Mouse (Mus musculus): ENCODE measurements around the gene Saa1. TPM values are rescaled to one million over a fixed set of nuclear protein-coding genes. Genes with fewer than 3 reads are reported as not detected.
A peak's percentile ranks its signal among the peaks of the same experiment; 100 is the strongest.

Gene Saa1
- polyA plus RNA-seq, 1 experiment from 2014 or later: 1.4 TPM

DNA sequence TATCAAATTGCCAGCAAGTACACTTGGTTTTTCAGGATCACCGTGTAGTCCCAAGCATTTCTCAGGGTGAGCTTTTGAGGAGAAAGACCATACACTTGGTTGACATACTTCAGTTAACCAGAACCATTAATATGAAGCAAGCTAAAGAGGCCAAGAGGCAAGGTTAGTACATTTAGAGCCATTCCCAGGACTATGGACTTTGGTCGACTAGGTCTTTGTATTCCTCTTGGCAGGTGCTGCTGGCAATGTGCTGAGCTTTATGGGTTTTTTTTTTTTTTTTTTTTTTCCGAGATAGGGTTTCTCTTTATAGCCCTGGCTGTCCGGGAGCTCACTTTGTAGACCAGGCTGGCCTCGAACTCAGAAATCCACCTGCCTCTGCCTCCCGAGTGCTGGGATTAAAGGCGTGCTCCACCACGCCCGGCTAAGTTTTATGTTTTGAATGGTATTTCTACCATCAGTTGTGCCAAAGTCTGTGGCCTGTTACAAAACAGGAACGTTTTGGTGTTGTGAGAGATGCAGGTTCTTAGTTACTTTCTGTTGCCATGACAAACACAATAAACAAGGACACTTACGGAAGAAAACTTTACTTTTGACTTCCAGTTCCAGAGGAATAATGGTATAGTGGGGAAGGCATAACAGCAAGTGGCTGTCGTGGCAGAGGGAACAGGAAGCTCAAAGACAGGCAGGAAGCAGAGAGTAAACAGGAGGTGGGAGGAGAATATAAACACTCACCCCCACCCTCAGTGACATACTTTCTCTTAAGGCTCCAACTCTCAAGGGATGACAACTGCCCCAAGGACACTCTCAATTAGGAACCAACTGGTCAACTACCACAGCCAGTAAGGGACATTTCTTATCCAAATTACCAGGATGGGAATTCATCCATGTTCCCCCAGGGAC, 4.0 kb downstream of the Saa1 start:
- 86% methylated on average over 12 of the region's 12 CpGs for WGBS
- no peak for DNase-seq (ENCODE audit: low spot score)
- no peaks in the 10 kb centered on the region for H3K27me3 ChIP-seq (ENCODE audit: low read depth, poor library complexity, severe bottlenecking)

DNA sequence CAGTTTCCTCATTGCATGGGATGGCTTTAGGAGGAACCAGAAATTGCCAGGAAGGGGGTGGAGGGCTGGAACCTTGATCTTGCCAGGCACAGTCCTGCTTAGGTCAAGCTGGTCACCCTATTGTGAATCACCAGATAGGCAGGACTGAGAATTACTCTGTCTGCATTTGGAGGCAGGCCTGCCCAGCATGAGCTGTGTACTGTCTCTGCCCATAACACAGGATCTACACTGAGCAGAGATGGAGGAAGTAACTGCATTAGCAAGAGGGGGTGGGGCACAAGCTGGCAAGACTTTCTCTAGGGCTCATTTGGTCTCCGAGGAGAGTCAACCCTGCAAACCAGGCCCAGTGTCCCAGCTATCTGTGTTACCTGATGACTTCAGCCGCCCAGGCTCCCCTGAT, 7.8 kb downstream of the Saa1 start:
- H3K27me3 ChIP-seq (ENCODE audit: low read depth, poor library complexity, severe bottlenecking): no peaks in the 10 kb centered on the region
- H3K36me3 ChIP-seq: no peaks in the 10 kb centered on the region
- 66% methylated on average over 2 of the region's 2 CpGs for WGBS
- no peak overlapping the region for H3K27ac ChIP-seq
- H3K4me1 ChIP-seq: no peaks in the 10 kb centered on the region
- no peak for DNase-seq (ENCODE audit: low spot score)
- no peak overlapping the region for H3K4me3 ChIP-seq
- H3K9me3 ChIP-seq (replicated peaks): no peaks in the 10 kb centered on the region

More for the DNA sequence above, 4.0 kb downstream of the Saa1 start:
- Histone ChIP-seq H3K9me3 (replicated peaks) (no peaks in the 10 kb centered on the region), H3K4me3 (no peak overlapping the region), H3K4me1 (peaks cover 16% of the 10 kb centered on the region; the same call in 1 of the 2 replicates), H3K27ac (no peak overlapping the region), H3K36me3 (no peaks in the 10 kb centered on the region)

DNA sequence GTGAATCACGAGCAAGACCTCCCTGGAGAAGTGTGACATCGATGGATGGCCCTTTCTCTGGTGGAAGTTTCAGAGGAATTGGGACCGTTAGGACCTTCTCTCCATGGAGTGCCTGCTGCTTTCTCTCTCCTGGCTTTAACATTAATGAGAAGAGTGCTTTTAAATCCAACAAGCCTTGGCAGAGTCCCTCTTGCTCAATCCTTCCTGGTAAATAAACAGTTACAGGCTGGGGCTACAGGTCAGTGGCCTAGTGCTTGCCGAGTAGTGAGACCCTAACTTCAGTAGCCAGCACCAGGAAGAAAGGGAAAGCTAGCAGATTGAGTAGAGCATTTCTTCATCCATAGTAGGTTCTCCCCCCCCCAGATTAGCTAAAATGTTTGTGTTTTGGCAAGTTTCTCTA, 10.3 kb downstream of the Saa1 start, which contains the start of gene Saa4:
Gene Saa4 (minus strand): TSS at position 146 of the 400 bp plus-strand sequence.
- Histone ChIP-seq H3K4me3 (no peak within 1 kb of the TSS), H3K27ac (no peak within 1 kb of the TSS), H3K4me1 (no peaks in the 10 kb centered on the region), H3K36me3 (no peaks in the 10 kb centered on the region), H3K27me3 (ENCODE audit: low read depth, poor library complexity, severe bottlenecking) (no peaks in the 10 kb centered on the region), H3K9me3 (replicated peaks) (no peaks in the 10 kb centered on the region)
- 80% methylated on average over 4 of the region's 4 CpGs for WGBS
- DNase-seq (ENCODE audit: low spot score): no peak

DNA sequence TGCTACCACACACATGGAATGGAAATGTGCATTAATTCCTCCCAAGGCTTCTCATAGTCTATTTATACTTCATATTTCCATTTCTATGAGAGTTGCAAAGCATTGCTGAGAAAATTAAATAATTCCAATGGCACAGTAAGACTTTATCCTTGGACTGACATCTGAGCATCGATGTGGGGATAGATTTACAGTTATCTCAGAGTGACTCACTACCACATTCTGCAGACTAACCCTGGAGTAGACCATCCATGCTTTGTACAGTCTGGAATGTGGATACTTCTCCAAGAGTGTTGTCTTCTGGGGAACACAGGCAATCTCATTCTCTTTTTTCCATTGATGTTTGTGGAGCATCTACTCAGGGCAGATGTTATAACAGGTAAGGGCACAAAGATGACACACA, 15.2 kb downstream of the Saa1 start:
- no peaks in the 10 kb centered on the region for H3K9me3 ChIP-seq (replicated peaks)
- no peak for DNase-seq (ENCODE audit: low spot score)
- H3K4me3 ChIP-seq: no peak overlapping the region
- no peaks in the 10 kb centered on the region for H3K36me3 ChIP-seq
- no peaks in the 10 kb centered on the region for H3K4me1 ChIP-seq
- no peak overlapping the region for H3K27ac ChIP-seq
- no peaks in the 10 kb centered on the region for H3K27me3 ChIP-seq (ENCODE audit: low read depth, poor library complexity, severe bottlenecking)
- 88% methylated on average over 1 of the region's 1 CpGs for WGBS

DNA sequence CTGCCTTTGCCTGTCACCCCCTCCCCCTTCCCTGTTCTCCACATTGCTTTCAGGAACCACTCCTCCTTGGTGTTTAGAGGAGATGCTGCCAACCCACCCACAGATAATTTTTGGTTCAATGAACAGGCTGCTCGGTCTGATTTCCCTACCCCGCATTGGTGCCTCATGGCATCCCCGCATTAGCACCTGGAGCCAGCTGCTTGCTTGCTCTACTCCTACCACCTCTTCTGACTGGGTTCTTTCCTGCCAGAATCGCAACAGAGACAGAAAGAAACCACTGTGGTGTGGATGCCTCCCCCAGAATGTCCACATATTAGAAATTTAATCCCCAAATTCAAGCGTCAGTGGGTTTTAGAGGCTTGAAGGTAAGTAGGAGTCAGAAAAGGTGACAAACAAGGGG, 18.4 kb downstream of the Saa1 start:
- 0 out of 2 replicates have a peak, but pooled peaks cover 6% of the 10 kb centered on the region for H3K27me3 ChIP-seq (ENCODE audit: low read depth, poor library complexity, severe bottlenecking)
- WGBS: 90% methylated on average over 5 of the region's 5 CpGs
- DNase-seq (ENCODE audit: low spot score): no peak
- no peaks in the 10 kb centered on the region for H3K4me1 ChIP-seq
- H3K27ac ChIP-seq: no peak overlapping the region
- no peaks in the 10 kb centered on the region for H3K36me3 ChIP-seq
- H3K4me3 ChIP-seq: no peak overlapping the region
- no peaks in the 10 kb centered on the region for H3K9me3 ChIP-seq (replicated peaks)

DNA sequence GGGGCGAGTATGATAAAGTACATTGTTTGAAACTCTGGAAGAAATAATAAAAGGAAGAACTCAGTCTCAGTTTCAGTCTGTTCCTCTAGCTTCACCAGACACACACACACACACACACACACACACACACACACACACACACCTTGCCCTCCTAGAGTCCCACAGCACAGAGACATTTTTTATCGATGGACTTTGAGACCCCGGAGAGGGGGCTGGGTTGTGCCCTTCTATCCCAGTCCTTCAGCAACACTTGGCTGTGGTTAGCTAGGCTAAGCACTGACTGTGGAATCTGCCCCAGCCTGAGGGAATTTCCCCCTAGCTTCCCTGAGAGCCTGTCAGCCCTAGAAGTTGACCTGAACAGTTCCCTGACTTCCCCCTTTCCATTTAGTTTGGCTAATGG, 18.9 kb downstream of the Saa1 start:
- H3K27ac ChIP-seq: no peak overlapping the region
- H3K9me3 ChIP-seq (replicated peaks): no peaks in the 10 kb centered on the region
- H3K27me3 ChIP-seq (ENCODE audit: low read depth, poor library complexity, severe bottlenecking): 0 out of 2 replicates have a peak, but pooled peaks cover 6% of the 10 kb centered on the region
- no peak for DNase-seq (ENCODE audit: low spot score)
- H3K4me3 ChIP-seq: no peak overlapping the region
- 95% methylated on average over 3 of the region's 3 CpGs for WGBS
- no peaks in the 10 kb centered on the region for H3K36me3 ChIP-seq
- H3K4me1 ChIP-seq: no peaks in the 10 kb centered on the region

DNA sequence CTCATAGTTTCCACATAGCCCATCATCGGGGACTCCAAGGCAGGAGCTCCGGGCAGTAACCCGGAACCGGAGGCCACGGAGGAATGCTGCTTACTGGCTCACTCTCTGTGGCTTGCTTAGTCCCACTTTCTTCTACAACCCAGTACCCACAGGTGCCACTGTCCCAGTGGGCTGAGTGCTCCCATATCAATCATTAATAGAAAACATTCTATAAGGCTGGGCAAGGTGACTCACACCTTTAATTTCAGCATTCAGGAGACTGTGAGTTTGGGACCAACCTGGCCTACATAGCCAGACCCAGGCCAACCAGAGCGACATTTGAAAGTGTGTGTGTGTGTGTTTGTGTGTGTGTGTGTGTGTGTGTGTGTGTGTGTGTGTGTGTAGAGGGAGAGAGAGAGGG, 19.4 kb downstream of the Saa1 start:
- DNase-seq (ENCODE audit: low spot score): no peak
- H3K4me3 ChIP-seq: no peak overlapping the region
- H3K9me3 ChIP-seq (replicated peaks): no peaks in the 10 kb centered on the region
- 96% methylated on average over 6 of the region's 6 CpGs for WGBS
- H3K36me3 ChIP-seq: no peaks in the 10 kb centered on the region
- no peaks in the 10 kb centered on the region for H3K4me1 ChIP-seq
- H3K27me3 ChIP-seq (ENCODE audit: low read depth, poor library complexity, severe bottlenecking): 0 out of 2 replicates have a peak, but pooled peaks cover 6% of the 10 kb centered on the region
- H3K27ac ChIP-seq: no peak overlapping the region

DNA sequence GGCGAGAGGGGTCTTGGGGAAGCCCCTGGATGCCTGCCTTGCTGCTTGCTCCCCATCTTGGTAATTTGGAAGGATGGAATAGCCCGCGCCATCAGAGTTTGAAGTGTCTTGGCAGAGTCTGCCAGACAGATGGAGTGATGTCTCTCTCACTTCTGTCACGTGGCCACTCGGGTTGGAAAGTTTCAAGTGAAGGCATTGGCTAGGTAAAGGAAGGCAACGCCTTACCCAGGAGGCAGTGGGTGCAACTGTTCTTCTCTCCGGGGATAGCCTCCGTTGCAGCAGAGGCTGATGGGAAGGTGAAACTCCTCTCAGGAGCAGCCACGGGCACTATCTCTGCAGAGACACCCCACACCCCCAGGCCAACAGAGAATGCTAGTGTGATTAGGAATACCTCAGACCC, 22.3 kb downstream of the Saa1 start:
- H3K4me1 ChIP-seq: no peaks in the 10 kb centered on the region
- 73% methylated on average over 9 of the region's 9 CpGs for whole genome bisulfite sequencing
- H3K4me3 ChIP-seq: no peak overlapping the region
- DNase-seq (ENCODE audit: low spot score): no peak
- H3K27me3 ChIP-seq (ENCODE audit: low read depth, poor library complexity, severe bottlenecking): 0 out of 2 replicates have a peak, but pooled peaks cover 6% of the 10 kb centered on the region
- H3K9me3 ChIP-seq (replicated peaks): no peaks in the 10 kb centered on the region
- H3K27ac ChIP-seq: no peak overlapping the region
- no peaks in the 10 kb centered on the region for H3K36me3 ChIP-seq

DNA sequence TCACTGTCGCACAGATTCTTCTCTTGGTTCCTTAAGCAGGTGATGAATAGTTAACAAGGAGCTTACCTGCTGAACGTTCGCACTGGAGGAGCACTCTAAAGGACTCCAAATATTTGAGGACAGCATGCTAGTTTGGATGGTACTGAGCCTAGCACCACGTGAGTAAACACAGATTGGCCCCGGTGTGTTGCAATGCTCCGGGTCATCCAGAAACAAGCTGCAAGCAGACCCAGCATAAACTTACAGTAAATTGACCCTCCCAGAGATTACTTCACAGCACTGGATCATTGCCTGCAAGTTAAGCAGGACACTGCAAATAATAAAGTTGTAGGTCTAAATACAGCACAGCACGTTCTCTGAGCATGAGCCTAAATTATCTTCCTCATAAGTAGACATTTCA, 23.3 kb downstream of the Saa1 start:
- WGBS: 83% methylated on average over 7 of the region's 7 CpGs
- no peaks in the 10 kb centered on the region for H3K9me3 ChIP-seq (replicated peaks)
- no peak for DNase-seq (ENCODE audit: low spot score)

DNA sequence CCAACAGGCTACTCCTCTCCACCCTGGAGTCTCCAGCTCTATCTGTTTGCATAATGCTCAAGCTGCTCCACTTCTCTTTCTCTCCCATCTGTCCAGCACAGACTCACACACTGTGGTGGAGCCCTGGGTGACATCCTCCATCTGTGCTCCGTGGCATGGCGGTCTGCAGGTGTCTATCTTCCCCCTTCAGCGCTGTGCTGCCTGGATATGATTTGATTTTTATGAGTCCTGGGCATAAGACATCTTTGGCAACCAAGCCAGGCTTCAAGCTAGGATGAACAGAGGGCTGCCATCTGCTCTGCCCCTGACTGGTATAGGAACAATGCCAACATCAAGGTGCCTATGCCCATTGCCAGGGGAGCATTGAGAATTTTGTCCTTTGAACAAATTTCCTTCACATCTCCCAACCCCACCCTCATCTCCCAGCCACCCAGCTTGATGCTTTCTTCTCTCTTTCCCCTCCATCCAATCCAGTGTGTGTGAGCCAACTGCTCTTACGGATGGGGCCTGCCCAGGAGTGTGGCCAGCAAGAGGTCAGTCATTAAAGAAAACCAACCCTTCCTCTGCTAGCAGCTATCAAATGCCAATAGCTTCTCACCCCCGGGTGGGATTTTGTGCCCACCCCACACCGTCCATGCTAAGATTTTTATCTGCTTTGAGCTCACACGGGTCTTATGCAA, 24.0 kb downstream of the Saa1 start:
- WGBS: 87% methylated on average over 7 of the region's 7 CpGs
- Histone ChIP-seq H3K27me3 (ENCODE audit: low read depth, poor library complexity, severe bottlenecking) (0 out of 2 replicates have a peak, but pooled peaks cover 6% of the 10 kb centered on the region), H3K4me1 (peaks cover under 1% of the 10 kb centered on the region; the same call in 1 of the 2 replicates), H3K36me3 (no peaks in the 10 kb centered on the region), H3K4me3 (no peak overlapping the region), H3K9me3 (replicated peaks) (no peaks in the 10 kb centered on the region), H3K27ac (no peak overlapping the region)
- DNase-seq (ENCODE audit: low spot score): no peak

More for the DNA sequence above, 23.3 kb downstream of the Saa1 start:
- no peak overlapping the region for H3K4me3 ChIP-seq
- H3K36me3 ChIP-seq: no peaks in the 10 kb centered on the region
- H3K4me1 ChIP-seq: no peaks in the 10 kb centered on the region
- H3K27ac ChIP-seq: no peak overlapping the region
- H3K27me3 ChIP-seq (ENCODE audit: low read depth, poor library complexity, severe bottlenecking): 0 out of 2 replicates have a peak, but pooled peaks cover 6% of the 10 kb centered on the region

DNA sequence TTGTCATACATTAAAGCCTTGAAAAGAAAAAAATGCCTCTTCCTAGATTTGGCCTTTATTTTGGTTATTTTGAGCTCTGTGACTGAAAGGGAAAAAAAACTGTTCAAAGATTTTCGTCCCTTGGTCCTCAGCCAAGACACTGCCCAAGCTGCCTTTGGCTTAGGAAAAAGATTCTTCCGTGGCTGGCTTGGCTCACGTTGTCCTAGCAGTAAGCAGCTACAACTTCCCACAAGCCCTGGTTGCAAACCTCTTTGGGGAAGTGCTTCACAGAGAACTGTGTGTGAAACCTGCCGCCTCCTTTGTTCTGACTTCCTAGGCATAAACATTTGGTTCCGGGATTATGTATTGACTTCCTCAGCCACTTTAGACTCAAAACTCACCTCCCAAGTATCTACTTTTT, 25.9 kb downstream of the Saa1 start:
- Histone ChIP-seq H3K27ac (no peak overlapping the region), H3K27me3 (ENCODE audit: low read depth, poor library complexity, severe bottlenecking) (0 out of 2 replicates have a peak, but pooled peaks cover 6% of the 10 kb centered on the region), H3K36me3 (no peaks in the 10 kb centered on the region), H3K9me3 (replicated peaks) (no peaks in the 10 kb centered on the region), H3K4me1 (peaks cover 6% of the 10 kb centered on the region), H3K4me3 (no peak overlapping the region)
- DNase-seq (ENCODE audit: low spot score): no peak
- 58% methylated on average over 5 of the region's 5 CpGs for WGBS

DNA sequence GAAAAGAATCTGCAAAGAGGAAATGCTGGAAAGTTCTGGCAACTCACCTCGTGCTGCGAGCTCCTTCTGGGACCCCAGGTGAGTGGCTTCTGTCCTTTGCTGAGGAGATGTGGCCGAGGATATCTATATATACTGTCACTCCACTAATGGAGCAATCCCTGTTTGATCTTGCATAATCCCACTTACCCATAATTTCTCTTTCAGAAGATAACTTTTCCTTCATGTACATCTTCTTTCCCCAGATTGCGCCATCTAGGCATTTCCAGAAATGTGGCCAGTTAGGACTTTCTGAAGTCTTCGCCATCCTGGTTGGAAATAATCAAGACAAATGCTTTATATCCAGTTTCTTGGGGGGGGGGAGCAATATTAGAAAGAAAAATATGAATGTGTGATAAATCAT, 27.2 kb downstream of the Saa1 start, which contains the start of gene Saa3:
Gene Saa3 (minus strand): TSS at position 101 of the 400 bp plus-strand sequence.
- Histone ChIP-seq H3K4me1 (peaks cover 6% of the 10 kb centered on the region), H3K27ac (no peak within 1 kb of the TSS), H3K9me3 (replicated peaks) (no peaks in the 10 kb centered on the region), H3K4me3 (no peak within 1 kb of the TSS), H3K27me3 (ENCODE audit: low read depth, poor library complexity, severe bottlenecking) (0 out of 2 replicates have a peak, but pooled peaks cover 6% of the 10 kb centered on the region), H3K36me3 (no peaks in the 10 kb centered on the region)
- WGBS: 93% methylated on average over 5 of the region's 5 CpGs
- no peak for DNase-seq (ENCODE audit: low spot score)

DNA sequence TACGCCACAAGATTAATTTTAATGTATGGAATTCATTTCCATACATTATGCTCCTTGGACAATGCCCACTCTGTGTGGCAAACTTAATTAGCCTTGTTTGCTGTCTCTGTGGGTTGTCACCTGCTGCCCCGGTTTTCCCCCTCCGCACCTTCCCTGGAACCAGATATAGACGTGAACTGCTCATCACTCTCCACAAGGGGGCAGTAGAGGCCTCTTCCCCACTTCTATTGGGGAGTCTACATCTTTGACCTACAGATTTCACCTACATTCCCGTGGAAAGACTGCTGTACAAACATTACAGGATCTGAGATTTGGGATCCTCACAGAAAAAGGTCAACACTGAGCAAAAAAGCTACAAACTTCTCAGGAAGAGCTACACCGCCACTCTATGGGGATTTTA, 28.3 kb downstream of the Saa1 start:
- H3K9me3 ChIP-seq (replicated peaks): no peaks in the 10 kb centered on the region
- no peak overlapping the region for H3K4me3 ChIP-seq
- H3K4me1 ChIP-seq: peaks cover 9% of the 10 kb centered on the region
- WGBS: 36% methylated on average over 6 of the region's 6 CpGs
- peak; percentile 68 for DNase-seq (ENCODE audit: low spot score)
- H3K36me3 ChIP-seq: no peaks in the 10 kb centered on the region
- no peaks in the 10 kb centered on the region for H3K27me3 ChIP-seq (ENCODE audit: low read depth, poor library complexity, severe bottlenecking)
- H3K27ac ChIP-seq: no peak overlapping the region

Data from limb, embryonic 10.5 days (tissue).